Mouse (Mus musculus) forebrain, embryonic 12.5 days (tissue): ENCODE data around the gene Isg20l2. TPM values are rescaled to one million over a fixed set of nuclear protein-coding genes. Genes with fewer than 3 reads are reported as not detected.

Source experiments
- ATAC-seq: fragments of 200-750 bp; cut with Nextera tagmentation; 2 replicates; pipeline ENCODE4 v1.8.0; 2017; ENCODE audit warnings: moderate TSS enrichment; ENCODE audit not compliant: low FRiP score
- H3K27ac ChIP-seq: fragments of 300-500 bp; sonication (generic); 2 replicates; pipeline ENCODE4 v1.5.1; 2016; ENCODE audit warnings: mild to moderate bottlenecking
- H3K27me3 ChIP-seq: fragments of 300-500 bp; sonication (generic); 2 replicates; pipeline ENCODE4 v1.6.1; 2016; ENCODE audit warnings: mild to moderate bottlenecking
- H3K36me3 ChIP-seq: fragments of 300-500 bp; sonication (generic); replicated peaks from 2 replicates; pipeline ENCODE4 v1.6.1; 2016; ENCODE audit warnings: mild to moderate bottlenecking
- H3K4me1 ChIP-seq: fragments of 300-500 bp; sonication (generic); 2 replicates; pipeline ENCODE4 v1.6.1; 2016
- H3K4me2 ChIP-seq: fragments of 300-500 bp; sonication (generic); 2 replicates; pipeline ENCODE4 v1.6.1; 2016; ENCODE audit warnings: mild to moderate bottlenecking, moderate library complexity
- H3K4me3 ChIP-seq: fragments of 300-500 bp; sonication (generic); replicated peaks from 2 replicates; pipeline ENCODE4 v1.5.1; 2016; ENCODE audit warnings: mild to moderate bottlenecking
- H3K9ac ChIP-seq: fragments of 300-500 bp; sonication (generic); 2 replicates; pipeline ENCODE4 v1.6.1; 2016; ENCODE audit warnings: mild to moderate bottlenecking
- H3K9me3 ChIP-seq: fragments of 300-500 bp; sonication (generic); 2 replicates; pipeline ENCODE4 v1.6.1; 2016
- WGBS: fragments of 180-500 bp; shearing (Covaris S2); methylation state at CpG from one replicate; pipeline ENCODE4 v1.1.7; 2016; 5-methylcytosine and 5-hydroxymethylcytosine counted together
- polyA plus RNA-seq: library from polyadenylated mRNA; unstranded; fragments of >200 nt; fragmentation: Nextera tagmentation; extraction: Ambion mirVana; gene quantifications from 2 replicates; pipeline ENCODE4 v1.2.1, GENCODE M21; 2016

The Isg20l2 gene
- polyA plus RNA-seq, 1 experiment from 2014 or later: 80.5 TPM

- Histone ChIP-seq H3K4me2 (no peak overlapping the region; the same call in 1 of the 2 replicates), H3K36me3 (peaks cover 58% of the 10 kb centered on the region)
- WGBS: 92% methylated on average over 1 of the region's 1 CpGs
These were observed 11.6 kb upstream of the Isg20l2 start for GRCm38 (mm10) chr3:87918551-87918950.

GRCm38 (mm10) chr3:87919336-87920108, 10.6 kb upstream of the Isg20l2 start, which contains the start of gene Mrpl24:
Gene Mrpl24, plus strand, starts transcription at chr3:87919506.
- Histone ChIP-seq H3K36me3 (peaks cover 58% of the 10 kb centered on the region), H3K4me2 (peak within 1 kb of the TSS; percentile 84)
- under 1% methylated on average over 30 of the region's 30 CpGs for WGBS

More at GRCm38 (mm10) chr3:87918551-87918950, 11.6 kb upstream of the Isg20l2 start:
- ATAC-seq: no peak
- H3K27ac ChIP-seq: peak overlapping the region; percentile 61; the same call in 1 of the 2 replicates
- no peaks in the 10 kb centered on the region for H3K27me3 ChIP-seq
- no peaks in the 10 kb centered on the region for H3K9me3 ChIP-seq
- no peak overlapping the region for H3K4me3 ChIP-seq
- peaks cover 13% of the 10 kb centered on the region for H3K4me1 ChIP-seq
- no peak overlapping the region for H3K9ac ChIP-seq

GRCm38 (mm10) chr3:87920270-87920943, 9.7 kb upstream of the Isg20l2 start:
- ATAC-seq: no peak
- H3K4me3 ChIP-seq: peak overlapping the region; percentile 55
- WGBS: 71% methylated on average over 9 of the region's 9 CpGs
- H3K9ac ChIP-seq: peak overlapping the region; percentile 63
- H3K27me3 ChIP-seq: no peaks in the 10 kb centered on the region
- peaks cover 13% of the 10 kb centered on the region for H3K4me1 ChIP-seq
- peak overlapping the region; percentile 84 for H3K4me2 ChIP-seq
- H3K27ac ChIP-seq: no peak overlapping the region
- peaks cover 58% of the 10 kb centered on the region for H3K36me3 ChIP-seq
- H3K9me3 ChIP-seq: no peaks in the 10 kb centered on the region

More at GRCm38 (mm10) chr3:87919336-87920108, 10.6 kb upstream of the Isg20l2 start, which contains the start of gene Mrpl24:
- Histone ChIP-seq H3K4me3 (peak within 1 kb of the TSS; percentile 55), H3K9me3 (no peaks in the 10 kb centered on the region), H3K27ac (peak within 1 kb of the TSS; percentile 61), H3K9ac (peak within 1 kb of the TSS; percentile 63), H3K4me1 (peaks cover 13% of the 10 kb centered on the region), H3K27me3 (no peaks in the 10 kb centered on the region)
- ATAC-seq: peak; percentile 82

- H3K9ac ChIP-seq: no peak overlapping the region
- no peaks in the 10 kb centered on the region for H3K9me3 ChIP-seq
- no peaks in the 10 kb centered on the region for H3K27me3 ChIP-seq
- no peak overlapping the region for H3K4me3 ChIP-seq
- no peak overlapping the region for H3K4me2 ChIP-seq
- no peak overlapping the region for H3K27ac ChIP-seq
- no peak for ATAC-seq
- H3K4me1 ChIP-seq: peaks cover 22% of the 10 kb centered on the region
- H3K36me3 ChIP-seq: peaks cover 62% of the 10 kb centered on the region
- WGBS: 91% methylated on average over 7 of the region's 7 CpGs
These were observed 5.1 kb upstream of the Isg20l2 start for GRCm38 (mm10) chr3:87924996-87925395.

GRCm38 (mm10) chr3:87927452-87927851, 2.7 kb upstream of the Isg20l2 start:
- Histone ChIP-seq H3K4me2 (no peak overlapping the region), H3K27ac (no peak overlapping the region), H3K9me3 (no peaks in the 10 kb centered on the region), H3K9ac (no peak overlapping the region), H3K4me1 (peaks cover 28% of the 10 kb centered on the region), H3K27me3 (no peaks in the 10 kb centered on the region), H3K36me3 (peaks cover 62% of the 10 kb centered on the region), H3K4me3 (no peak overlapping the region)
- WGBS: 93% methylated on average over 5 of the region's 5 CpGs
- no peak for ATAC-seq

GRCm38 (mm10) chr3:87929341-87930077, 605 bp upstream of the Isg20l2 start:
- Histone ChIP-seq H3K4me3 (peak overlapping the region; percentile 88), H3K27me3 (no peaks in the 10 kb centered on the region), H3K4me1 (peaks cover 35% of the 10 kb centered on the region), H3K27ac (peak overlapping the region; percentile 89), H3K4me2 (peak overlapping the region; percentile 83), H3K9ac (peak overlapping the region; percentile 91), H3K36me3 (peaks cover 57% of the 10 kb centered on the region), H3K9me3 (no peaks in the 10 kb centered on the region)
- 9% methylated on average over 26 of the region's 26 CpGs for WGBS
- ATAC-seq: peak; percentile 42

- peaks cover 55% of the 10 kb centered on the region for H3K36me3 ChIP-seq
These were observed 3.9 kb downstream of the Isg20l2 start for GRCm38 (mm10) chr3:87934026-87934425.

GRCm38 (mm10) chr3:87934501-87934900, 4.4 kb downstream of the Isg20l2 start:
- Histone ChIP-seq H3K4me3 (no peak overlapping the region), H3K9ac (no peak overlapping the region), H3K4me2 (no peak overlapping the region), H3K9me3 (no peaks in the 10 kb centered on the region), H3K36me3 (peaks cover 60% of the 10 kb centered on the region), H3K4me1 (peaks cover 29% of the 10 kb centered on the region), H3K27ac (no peak overlapping the region), H3K27me3 (no peaks in the 10 kb centered on the region)
- WGBS: 74% methylated on average over 4 of the region's 4 CpGs
- ATAC-seq: no peak

More at GRCm38 (mm10) chr3:87934026-87934425, 3.9 kb downstream of the Isg20l2 start:
- no peaks in the 10 kb centered on the region for H3K9me3 ChIP-seq
- no peaks in the 10 kb centered on the region for H3K27me3 ChIP-seq
- no peak for ATAC-seq
- no peak overlapping the region for H3K27ac ChIP-seq
- H3K9ac ChIP-seq: no peak overlapping the region
- WGBS: 75% methylated on average over 5 of the region's 5 CpGs
- no peak overlapping the region for H3K4me2 ChIP-seq
- no peak overlapping the region for H3K4me3 ChIP-seq
- H3K4me1 ChIP-seq: peaks cover 34% of the 10 kb centered on the region

- H3K4me2 ChIP-seq: no peak overlapping the region
- H3K27ac ChIP-seq: no peak overlapping the region
- ATAC-seq: no peak
- H3K4me3 ChIP-seq: no peak overlapping the region
- H3K9me3 ChIP-seq: no peaks in the 10 kb centered on the region
- peaks cover 28% of the 10 kb centered on the region for H3K4me1 ChIP-seq
- H3K9ac ChIP-seq: no peak overlapping the region
- WGBS: 86% methylated on average over 4 of the region's 4 CpGs
- H3K27me3 ChIP-seq: no peaks in the 10 kb centered on the region
- H3K36me3 ChIP-seq: peaks cover 67% of the 10 kb centered on the region
These were observed 5.1 kb downstream of the Isg20l2 start for GRCm38 (mm10) chr3:87935201-87935600.

GRCm38 (mm10) chr3:87935776-87936175, 5.7 kb downstream of the Isg20l2 start:
- no peaks in the 10 kb centered on the region for H3K27me3 ChIP-seq
- H3K4me2 ChIP-seq: no peak overlapping the region
- H3K4me3 ChIP-seq: no peak overlapping the region
- H3K4me1 ChIP-seq: peaks cover 26% of the 10 kb centered on the region
- H3K9me3 ChIP-seq: no peaks in the 10 kb centered on the region
- no peak overlapping the region for H3K27ac ChIP-seq
- H3K36me3 ChIP-seq: peaks cover 70% of the 10 kb centered on the region
- ATAC-seq: peak; percentile 55
- 95% methylated on average over 2 of the region's 2 CpGs for WGBS
- no peak overlapping the region for H3K9ac ChIP-seq

- Histone ChIP-seq H3K4me2 (no peak overlapping the region), H3K4me3 (no peak overlapping the region), H3K27ac (no peak overlapping the region), H3K4me1 (peaks cover 18% of the 10 kb centered on the region), H3K9ac (no peak overlapping the region), H3K9me3 (no peaks in the 10 kb centered on the region), H3K27me3 (no peaks in the 10 kb centered on the region), H3K36me3 (peaks cover 60% of the 10 kb centered on the region)
- ATAC-seq: no peak
- 56% methylated on average over 5 of the region's 5 CpGs for WGBS
These were observed 10.5 kb downstream of the Isg20l2 start for GRCm38 (mm10) chr3:87940611-87941010.

- peaks cover 32% of the 10 kb centered on the region for H3K4me1 ChIP-seq
- no peak for ATAC-seq
- H3K9me3 ChIP-seq: no peaks in the 10 kb centered on the region
- H3K27ac ChIP-seq: no peak overlapping the region
- no peak overlapping the region for H3K4me3 ChIP-seq
- H3K9ac ChIP-seq: no peak overlapping the region
- no peak overlapping the region for H3K4me2 ChIP-seq
- H3K36me3 ChIP-seq: peaks cover 49% of the 10 kb centered on the region
- WGBS: 87% methylated on average over 2 of the region's 2 CpGs
- no peaks in the 10 kb centered on the region for H3K27me3 ChIP-seq
These were observed 12.4 kb downstream of the Isg20l2 start for GRCm38 (mm10) chr3:87942471-87942870.
